Mouse (Mus musculus) MN1 (cell line): ENCODE measurements around the gene Adamts6.

Experiments used
- DNase-seq: peaks from one replicate; pipeline ENCODE4 v3.0.0-alpha.2; 2016; ENCODE audit warnings: low spot score

The Adamts6 gene

DNA sequence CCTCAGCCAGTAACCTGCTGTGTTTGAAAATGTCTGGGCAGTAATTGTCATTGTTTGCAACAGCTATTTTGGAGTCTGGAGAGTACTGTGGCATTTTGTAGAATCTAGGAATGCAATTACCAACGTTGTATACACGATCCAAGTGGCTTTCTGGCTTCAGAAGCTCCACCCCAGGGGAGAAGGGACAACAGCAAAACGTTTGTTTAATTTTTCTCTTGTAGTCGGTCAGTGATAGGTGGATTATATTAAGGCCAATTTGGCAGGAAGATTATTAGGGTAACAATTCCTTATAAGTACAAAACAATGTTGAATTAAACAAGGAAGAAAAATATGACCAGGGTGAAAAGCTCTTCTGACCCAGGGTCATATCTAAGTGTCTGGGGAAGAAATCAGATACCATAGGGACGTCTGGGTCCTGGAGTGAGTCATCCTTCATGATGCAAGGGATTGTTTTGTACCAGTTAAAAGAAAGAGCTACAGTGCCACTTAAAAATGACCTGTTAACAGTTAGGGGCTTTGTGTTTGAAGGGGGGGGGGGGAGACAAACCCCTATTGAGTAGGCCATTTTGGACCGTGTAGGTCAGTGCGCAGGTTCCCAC, 229.2 kb downstream of the Adamts6 start:
- DNase-seq = peak; percentile 75

DNA sequence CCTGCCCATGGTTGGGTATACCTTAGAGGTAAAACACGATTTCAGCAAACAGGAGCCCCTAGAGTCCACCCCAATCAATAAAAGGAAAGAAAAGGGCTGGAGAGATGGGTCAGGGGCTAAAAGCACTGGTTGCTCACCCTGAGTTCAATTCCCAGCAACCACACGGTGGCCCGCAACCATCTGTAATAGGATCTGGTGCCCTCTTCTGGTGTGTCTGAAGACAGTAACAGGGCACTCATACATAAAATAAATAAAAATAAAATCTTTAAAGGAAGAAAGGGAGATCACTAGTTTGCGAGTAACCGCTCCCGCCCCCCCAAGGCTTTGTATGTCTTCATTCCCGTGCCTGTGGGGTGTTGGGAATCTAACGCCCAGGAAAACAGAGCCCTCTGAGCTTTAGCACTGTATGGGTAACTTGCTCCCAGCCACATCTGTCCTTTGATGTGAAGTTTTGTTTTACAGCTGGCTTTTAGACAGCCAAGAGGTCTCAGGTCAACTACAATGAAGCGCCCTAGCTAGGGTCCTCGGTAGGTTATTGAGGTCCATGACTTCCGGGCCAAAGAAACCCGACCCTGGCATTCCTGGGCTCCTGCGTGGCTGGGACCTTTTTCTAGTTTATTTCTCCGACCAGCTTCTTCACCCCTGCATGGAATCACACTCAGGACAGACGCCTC, 230.1 kb downstream of the Adamts6 start:
- DNase-seq = no peak

DNA sequence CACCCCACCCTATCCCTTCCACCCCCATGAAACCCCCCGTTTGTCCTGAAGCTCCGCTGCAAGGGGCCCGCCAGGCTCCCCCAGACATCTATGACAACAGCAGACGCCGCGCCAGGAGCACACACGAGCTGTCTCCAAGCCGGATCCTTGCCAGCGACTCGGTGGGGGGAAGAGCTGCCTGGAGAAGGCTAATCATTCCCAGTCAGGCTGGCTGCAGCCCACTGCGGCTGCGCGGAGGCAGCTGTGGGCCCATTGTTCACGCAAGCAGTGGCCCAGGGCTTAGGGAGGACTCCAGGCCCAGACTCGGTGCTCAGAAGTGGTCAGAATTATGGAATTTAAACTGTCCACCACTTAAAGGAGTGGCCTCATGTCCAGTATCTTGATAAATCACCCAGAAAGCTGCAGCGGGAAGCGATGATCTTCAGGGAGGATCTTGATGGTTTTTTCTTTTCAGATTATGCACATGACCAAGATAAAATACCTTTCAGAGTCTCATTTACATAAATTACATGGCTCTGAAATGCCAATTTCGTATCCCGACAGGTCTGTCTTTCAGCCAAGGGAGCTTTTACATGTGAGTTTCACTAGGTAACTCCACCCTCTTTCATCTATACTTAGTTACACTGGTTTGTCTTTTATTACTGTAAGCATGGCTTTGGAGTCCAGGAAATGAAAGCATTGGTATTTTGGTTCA, 230.8 kb downstream of the Adamts6 start:
- peak; percentile 82 for DNase-seq

DNA sequence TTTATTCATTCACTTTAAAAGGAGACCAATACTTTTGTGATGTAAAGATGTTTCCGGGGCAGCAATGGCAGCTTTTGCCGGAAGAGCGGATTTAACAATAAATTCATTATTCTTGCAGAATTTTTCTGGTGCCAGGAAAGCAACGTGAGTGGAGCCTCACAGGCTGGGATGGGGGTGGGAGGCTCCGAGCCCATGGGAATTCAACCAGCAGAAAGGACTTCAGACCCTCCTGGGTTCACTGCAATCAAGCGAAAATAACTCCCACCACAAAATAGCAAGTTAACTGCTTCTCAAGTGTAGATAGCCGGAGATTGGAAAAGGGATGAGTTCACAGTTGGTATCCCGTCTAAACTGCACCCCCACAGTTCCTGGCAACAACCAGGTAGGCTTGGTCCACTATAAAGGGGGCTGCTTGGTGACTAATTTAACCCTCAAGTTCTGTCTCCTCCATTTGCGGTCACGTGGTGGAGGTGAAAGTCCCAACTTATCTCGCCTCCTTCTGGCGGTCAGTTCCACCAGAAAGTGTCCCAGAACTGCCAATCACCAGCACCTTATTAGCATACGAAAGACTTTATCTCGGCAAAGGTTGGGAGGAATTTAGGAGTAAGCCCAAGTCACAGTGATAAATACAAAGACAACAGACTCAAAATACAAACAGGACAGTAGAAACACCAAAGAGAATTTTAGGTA, 231.5 kb downstream of the Adamts6 start:
- no peak for DNase-seq

DNA sequence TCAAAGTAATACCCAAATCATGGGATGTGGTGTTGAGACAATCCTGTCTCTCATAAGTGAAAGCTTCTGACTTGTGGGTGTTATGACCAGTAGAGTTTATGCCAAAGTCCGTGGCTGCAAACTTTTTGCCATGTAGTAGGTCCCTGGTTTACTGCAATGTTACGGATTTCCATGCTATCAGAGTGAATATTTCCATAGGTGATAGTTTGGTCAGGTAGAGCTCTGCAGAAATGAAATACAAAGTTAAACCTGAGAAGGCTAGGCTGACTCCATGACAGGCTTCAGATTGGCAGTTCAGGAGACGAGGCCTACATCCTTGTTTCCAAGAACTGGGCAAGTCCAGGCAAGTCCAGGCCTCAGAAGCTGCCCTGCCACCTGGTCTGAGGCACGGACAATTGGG, 232.3 kb downstream of the Adamts6 start:
- DNase-seq = no peak

DNA sequence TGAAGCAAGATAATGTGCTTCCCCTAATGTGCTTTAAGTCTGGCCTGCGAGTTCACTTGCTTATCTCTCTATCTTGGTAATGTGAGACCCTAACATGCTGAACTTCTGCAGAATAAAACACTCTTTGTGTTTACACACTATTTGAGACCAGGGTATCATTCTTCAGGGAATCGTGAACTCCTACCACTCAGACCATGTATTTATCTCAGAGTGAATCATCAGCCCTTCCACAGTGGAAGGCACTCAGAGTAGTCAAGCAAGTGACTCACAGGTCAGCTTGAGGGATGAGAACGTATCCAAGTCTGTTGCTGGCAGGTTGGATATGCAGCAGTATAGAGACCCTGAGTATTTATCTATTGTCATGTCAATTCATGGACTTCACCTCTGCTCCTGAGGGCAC, 232.8 kb downstream of the Adamts6 start:
- DNase-seq = no peak

DNA sequence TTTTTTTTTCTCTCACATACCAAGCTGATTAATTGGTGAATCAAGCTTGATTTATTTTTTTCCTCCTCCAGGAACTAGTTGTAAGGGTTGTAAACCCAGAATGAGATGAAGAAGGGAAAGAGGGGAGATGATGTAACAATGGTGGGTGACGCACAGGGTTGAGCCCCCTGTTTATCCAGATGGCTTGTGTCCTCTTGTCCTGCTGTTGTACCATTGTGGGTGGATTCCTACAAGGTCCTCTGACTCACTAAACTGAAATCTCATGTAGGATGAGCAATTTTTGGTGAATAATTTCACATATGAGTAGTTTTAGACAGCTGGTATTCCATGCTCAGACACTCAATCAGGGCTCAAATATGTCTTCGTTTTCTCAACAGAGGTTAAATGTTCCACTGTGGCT, 233.9 kb downstream of the Adamts6 start:
- DNase-seq = no peak

DNA sequence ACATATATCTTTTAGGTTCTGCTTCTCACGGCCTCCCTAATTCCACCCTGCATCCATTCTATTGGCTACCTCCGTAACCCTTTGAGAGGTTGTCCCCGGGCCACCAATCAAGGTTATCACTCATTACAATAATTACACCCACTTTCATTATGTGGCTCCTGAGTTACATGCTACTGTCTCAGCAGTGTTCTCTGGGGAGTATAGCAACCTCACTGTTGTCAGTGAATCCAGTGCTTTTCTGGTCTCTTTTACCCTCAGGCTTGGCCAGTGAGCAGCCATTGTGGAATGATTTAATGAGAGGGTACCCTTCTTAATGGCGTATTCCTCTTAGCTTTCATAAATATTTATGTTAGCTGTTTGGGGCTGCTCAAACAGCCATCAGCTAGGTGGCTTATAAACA, 238.0 kb downstream of the Adamts6 start:
- no peak for DNase-seq

DNA sequence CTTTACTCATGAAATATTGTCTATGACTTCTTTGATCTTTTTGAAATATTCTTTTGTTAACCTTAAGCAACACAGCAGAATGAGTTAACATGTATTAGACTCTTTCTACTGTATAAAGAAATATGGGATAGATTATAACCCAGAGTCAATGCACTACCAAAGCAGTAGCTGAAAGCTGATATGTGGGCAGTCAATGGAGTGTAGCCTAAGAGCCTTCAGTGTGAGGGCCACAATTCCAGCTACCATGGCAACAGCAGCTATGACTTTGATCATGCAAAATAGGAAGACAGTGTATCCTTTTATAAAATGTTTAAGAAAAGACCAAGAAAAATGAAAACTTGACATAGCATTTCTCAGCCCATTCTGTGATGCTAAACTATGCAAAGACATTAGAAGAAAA, 241.6 kb downstream of the Adamts6 start:
- no peak for DNase-seq

DNA sequence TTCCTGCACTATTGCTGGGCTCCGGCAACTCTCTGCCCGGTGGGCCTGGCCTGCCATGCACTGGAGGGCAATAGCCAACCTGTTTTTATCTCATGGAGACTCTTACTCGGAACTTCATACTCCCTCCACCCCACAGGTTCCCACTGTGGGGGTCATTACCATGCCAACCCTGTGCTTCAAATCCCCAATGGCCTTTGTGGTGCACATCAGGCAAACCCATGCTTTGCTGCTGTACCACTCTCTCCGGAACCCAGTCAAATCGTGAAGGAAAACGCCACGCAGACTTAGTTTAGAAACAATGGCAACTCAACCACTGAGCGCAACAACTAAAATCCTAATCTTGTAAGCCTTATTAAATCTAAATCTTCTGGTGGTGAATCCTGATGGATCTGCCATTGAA, 244.2 kb downstream of the Adamts6 start:
- DNase-seq = no peak

DNA sequence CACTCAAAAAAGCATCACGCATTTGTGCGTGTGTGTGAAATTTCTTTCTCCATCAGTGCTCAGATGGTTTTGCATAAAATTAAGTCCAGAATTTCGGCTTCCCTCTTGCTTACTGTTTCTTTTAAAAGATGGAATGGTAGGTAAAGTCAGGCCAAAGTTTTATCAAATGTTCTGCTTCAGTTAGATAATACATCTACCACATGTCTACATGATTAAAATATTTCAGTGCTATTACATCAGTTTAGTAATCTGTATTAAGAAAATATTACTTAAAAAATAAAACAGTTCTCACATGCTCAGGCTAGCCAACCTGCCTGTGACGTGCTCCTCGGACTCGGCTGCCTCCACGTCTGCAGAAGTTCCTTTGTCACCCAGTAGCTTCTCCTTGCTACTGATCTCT, 245.1 kb downstream of the Adamts6 start:
- DNase-seq = no peak

DNA sequence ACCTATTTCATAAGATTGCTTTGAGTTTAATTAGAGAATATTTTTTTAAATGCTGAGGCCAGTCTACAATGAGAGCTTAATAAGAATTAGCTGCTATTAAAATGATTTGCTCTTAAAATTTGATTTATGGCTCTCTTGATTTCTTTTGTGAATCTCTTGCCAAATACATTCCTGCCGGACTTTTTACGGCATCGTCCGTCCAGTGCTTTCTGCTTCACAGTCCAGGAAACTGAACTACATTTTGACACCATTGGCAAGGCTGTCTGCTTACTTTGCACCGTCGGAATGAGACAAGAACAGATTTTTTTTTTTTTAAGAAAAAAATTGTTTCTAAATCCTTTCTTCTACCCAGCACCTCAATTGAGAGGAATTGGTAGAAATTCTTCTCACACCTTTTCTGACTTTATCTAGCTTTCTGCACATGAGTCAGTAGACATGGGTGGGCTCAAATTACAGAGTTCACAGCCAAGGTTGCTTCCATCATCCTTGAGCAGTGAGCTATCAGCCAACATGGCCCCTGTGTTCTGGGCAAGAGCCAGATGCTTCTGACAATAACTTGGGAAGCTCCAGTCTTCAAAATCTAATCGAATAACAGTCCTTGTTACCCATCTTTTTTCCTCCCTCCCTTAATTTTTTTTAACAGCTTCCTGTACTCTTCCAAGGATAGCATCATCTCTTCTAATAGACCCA, 246.3 kb downstream of the Adamts6 start:
- no peak for DNase-seq

DNA sequence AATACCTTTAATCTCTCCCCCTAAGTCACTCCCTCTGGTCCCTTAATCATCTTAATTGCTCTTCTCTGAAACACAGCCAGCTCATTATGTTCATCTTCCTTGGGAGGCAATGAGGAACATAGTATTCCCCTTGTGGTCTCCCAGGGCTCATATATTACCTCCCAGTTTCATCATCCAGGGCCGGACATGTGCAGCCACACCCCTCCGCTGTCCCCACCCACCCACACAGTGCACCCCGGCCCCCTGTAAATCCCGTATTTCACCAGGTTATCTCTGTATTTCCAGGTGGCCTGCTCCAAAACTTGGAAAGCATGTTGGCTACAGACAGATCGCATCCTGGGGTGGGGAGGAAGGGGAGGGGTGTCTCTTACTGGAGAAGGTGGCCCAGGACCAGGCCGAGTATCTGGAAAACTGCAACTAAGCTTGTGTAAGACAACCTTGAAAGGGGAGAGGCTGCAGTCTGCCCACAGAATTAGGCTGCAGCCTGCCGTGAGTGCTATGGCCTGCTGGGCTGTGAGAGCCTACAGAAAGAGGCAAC, 253.3 kb downstream of the Adamts6 start:
- DNase-seq = peak; percentile 90

DNA sequence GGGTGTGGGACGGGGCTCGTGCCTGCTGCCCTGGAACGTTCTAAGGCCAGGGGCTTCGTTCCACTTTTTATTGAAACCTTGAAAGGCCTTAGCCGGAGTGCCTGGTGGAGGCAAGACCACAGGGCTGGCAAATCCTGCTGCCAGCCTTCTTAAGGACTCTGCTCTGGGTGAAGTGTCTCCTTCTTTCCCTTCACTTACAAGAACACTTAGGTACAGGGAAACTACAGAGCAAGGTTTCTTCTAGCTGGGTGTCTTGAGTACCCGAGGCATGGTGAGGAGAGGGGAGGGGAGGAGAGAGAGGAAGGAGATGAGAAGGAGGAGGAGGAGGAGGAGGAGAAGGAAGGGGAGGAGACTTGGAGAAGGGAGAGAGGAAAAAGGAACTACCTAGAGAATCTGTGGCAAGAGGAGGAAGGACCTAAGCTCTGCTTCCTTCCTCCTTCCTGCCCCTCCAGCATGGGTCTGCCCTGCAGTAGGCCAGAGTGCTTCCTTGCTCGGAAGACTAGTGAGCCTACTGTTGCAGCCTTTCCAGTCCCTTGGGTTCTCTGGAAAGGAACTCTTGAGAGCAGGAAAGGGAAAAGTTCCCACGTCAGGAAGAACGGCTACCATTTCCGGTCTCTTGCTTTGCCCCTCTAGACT, 254.6 kb downstream of the Adamts6 start:
- no peak for DNase-seq

DNA sequence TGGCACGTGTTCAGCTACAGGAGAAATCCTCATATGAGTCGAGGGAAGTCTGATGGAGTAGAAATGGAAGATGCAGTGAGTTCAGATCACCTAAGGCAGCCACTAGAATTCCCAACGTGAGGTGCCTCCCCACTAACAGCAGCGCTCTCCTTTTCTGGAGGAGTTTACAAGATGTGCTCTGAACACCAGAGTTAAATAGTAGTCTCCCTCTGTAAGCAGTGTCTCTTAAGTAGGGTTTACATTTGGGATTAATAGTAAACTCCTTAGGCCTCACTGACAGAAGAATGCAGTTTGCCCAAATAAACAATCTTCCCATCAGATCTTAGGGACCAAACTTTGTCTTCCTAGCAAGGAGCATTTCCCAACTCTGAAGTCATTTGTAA, 255.1 kb downstream of the Adamts6 start:
- no peak for DNase-seq
